Mouse (Mus musculus): ENCODE measurements around the gene Hoxb1. TPM values are rescaled to one million over a fixed set of nuclear protein-coding genes. Genes with fewer than 3 reads are reported as not detected.

Hoxb1 gene
- not detected for total RNA-seq (2021)

DNA sequence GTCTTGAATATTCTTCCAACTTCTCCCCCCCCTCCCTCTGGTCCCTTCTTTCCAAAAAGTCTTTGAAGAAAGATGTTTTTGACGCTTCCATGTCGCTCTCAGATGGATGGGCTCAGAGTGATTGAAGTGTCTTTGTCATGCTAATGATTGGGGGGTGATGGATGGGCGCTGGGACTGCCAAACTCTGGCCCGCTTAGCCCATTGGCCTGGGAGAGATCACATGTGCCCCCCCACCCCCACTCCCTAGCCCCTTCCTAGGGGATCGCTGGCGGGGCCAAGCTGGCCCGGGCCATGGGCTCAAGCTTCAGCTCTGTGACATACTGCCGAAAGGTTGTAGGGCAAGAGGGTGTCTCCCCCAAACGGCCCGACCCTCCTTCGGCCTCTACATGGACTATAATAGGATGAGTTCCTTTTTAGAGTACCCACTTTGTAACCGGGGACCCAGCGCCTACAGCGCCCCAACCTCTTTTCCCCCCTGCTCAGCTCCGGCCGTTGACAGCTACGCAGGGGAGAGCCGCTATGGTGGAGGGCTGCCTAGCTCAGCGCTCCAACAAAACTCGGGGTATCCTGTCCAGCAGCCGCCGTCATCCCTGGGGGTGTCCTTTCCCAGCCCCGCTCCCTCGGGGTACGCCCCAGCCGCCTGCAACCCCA, at the start of gene Hoxb1:
Hoxb1 (plus strand) TSS at position 312 of the 651 bp plus-strand sequence.
- DNase-seq (ENCODE audit: extremely low spot score in 1 of 2, low spot score in 1 of 2), result no peak

- DNase-seq (ENCODE audit: extremely low spot score in 1 of 2, low spot score in 1 of 2), result no peak
Measured at GRCm38 (mm10) chr11:96316696-96317607, 48.6 kb upstream of the Hoxb1 start.

DNA sequence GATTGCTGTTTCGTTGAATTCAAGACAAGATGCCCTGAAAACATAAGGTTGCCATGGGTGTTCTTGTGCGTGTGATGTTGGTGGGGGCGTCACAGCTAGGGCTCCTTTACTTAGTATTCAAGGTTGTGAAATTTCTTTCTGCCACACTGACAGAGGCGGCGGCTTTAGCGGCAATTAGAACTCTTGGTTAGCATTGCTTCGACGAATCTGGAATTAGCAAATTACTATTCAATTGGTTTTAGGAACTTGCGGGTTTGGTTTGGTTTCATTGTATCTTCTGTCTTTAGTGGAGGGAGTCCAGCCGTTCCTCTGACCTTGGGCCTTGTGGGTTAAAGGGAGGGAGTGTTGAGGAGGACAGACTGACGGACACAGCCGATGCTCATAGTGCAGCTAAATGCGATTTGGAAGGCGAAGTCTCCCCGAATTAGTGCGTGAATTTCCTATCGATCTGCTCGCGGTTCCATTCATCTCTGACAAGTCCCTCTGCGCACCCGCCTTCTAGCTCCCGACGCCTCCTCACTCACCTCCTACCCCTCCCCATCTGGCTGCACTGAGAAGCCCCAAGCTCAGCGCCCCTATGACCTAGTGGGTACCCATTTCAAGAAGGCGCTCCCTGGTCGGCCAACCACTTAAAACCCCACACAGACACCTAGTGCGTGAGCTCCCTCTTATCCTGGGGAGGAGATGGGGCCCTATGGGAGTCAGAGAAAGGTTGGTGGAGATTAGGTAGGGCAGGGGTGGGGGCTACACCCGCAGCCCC, 47.8 kb upstream of the Hoxb1 start, which contains the start of gene Hoxb4:
Hoxb4 (plus strand) TSS at position 660 of the 760 bp plus-strand sequence.
- DNase-seq (ENCODE audit: extremely low spot score in 1 of 2, low spot score in 1 of 2), result no peak

- DNase-seq (ENCODE audit: extremely low spot score in 1 of 2, low spot score in 1 of 2), result no peak
Measured at GRCm38 (mm10) chr11:96318368-96319070, 47.0 kb upstream of the Hoxb1 start.

DNA sequence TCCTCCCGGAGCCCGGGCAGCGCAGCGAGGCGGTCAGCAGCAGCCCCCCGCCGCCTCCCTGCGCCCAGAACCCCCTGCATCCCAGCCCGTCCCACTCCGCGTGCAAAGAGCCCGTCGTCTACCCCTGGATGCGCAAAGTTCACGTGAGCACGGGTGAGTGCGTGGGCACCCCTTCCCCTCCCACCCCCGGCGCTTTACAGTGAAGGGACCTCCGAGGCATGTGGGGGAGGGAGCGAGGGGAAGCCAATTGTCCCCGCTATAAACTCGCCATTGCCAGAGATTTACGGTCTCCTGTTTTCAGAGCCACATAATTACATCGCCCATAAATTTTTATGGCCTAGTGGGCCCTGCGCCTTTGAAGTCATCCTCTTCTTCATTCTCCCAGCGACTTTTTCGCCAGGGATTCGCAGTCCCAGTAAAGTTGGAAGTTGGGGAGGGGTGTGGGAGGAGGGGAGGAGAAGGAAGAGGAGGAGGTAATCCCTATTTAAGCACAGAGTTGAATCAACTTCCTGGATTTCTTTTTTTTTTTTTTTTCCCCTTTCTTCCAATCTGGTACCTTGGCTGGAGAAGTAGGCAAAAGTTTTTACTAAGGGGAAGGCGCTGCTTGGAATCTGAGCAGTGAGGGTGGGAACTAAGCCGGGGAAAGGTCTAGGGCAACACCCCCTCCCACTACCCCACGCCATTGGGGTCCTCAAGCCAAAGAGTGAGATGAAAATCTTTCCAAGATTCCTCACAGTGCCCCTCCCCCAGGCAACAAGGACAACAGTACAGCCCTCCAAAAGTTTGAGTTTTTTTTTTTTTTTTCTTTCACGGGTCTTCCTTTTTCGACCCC, 46.3 kb upstream of the Hoxb1 start:
- DNase-seq (ENCODE audit: extremely low spot score in 1 of 2, low spot score in 1 of 2), result no peak

DNA sequence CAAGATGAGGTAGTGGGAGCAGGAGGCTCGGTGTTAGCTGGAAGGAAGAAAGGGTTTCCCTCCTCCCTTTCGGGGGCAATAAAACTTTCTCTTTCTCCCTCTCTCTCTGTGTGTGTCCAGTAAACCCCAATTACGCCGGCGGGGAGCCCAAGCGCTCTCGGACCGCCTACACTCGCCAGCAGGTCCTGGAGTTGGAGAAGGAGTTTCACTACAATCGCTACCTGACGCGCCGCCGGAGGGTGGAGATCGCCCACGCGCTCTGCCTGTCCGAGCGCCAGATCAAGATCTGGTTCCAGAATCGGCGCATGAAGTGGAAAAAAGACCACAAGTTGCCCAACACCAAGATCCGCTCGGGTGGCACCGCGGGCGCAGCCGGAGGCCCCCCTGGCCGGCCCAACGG, 45.6 kb upstream of the Hoxb1 start:
- DNase-seq (ENCODE audit: extremely low spot score in 1 of 2, low spot score in 1 of 2), result no peak

GRCm38 (mm10) chr11:96320688-96321087, 44.9 kb upstream of the Hoxb1 start:
- no peak for DNase-seq (ENCODE audit: extremely low spot score in 1 of 2, low spot score in 1 of 2)

DNA sequence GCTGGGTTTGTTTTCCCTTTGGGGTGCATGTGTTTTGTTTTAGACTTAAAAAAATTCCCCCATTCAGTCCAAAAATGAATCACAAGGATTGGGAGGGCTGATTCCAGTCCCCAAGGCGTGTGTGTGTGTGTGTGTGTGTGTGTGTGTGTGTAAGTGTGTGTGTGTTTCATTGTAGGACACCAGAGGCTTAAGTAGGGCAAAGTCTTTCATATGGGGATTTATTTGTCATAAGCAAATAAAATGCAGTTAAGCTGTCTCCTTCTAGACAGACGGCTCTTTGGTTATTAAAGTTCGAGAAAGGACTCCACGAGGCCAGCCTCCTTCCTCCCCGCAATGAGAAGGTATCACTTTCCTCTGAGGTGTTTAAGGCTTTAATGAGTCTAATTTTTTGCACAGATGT, 43.7 kb upstream of the Hoxb1 start:
- no peak for DNase-seq (ENCODE audit: extremely low spot score in 1 of 2, low spot score in 1 of 2)

- no peak for DNase-seq (ENCODE audit: extremely low spot score in 1 of 2, low spot score in 1 of 2)
Measured at GRCm38 (mm10) chr11:96322738-96323137, 42.8 kb upstream of the Hoxb1 start.

GRCm38 (mm10) chr11:96323154-96323553, 42.4 kb upstream of the Hoxb1 start, which contains the start of gene Hoxb3:
TSS of gene Hoxb3 (plus strand) at chr11:96323326.
- no peak for DNase-seq (ENCODE audit: extremely low spot score in 1 of 2, low spot score in 1 of 2)

GRCm38 (mm10) chr11:96324125-96324524, 41.4 kb upstream of the Hoxb1 start:
- DNase-seq (ENCODE audit: extremely low spot score in 1 of 2, low spot score in 1 of 2), result no peak

- no peak for DNase-seq (ENCODE audit: extremely low spot score in 1 of 2, low spot score in 1 of 2)
Measured at GRCm38 (mm10) chr11:96324965-96325364, 40.6 kb upstream of the Hoxb1 start.

DNA sequence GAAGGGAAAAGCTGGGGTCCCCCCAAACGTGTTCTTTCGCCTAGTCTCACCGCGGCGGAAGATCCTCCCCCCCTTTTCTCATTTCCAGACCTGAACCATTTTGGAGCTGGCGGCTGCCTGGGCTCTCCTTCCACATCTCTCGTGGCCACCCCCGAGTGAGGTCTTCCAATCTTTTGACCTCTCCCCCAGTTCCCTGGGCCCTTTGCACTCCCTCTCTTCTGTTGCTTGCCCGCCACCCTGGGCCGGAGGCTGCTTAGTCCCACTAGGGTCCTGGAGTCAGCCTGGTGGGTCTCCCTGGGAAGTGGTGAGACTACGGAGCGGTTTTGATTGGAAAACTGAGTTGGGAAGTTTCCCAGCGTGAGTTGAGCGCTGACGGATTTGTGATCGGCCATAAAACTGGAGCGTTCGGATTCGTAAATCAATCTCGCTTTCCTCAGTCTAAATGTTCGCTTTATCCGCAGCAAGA, 39.8 kb upstream of the Hoxb1 start:
- DNase-seq (ENCODE audit: extremely low spot score in 1 of 2, low spot score in 1 of 2), result no peak

- DNase-seq (ENCODE audit: extremely low spot score in 1 of 2, low spot score in 1 of 2), result no peak
Measured at GRCm38 (mm10) chr11:96326705-96327104, 38.8 kb upstream of the Hoxb1 start.

- no peak for DNase-seq (ENCODE audit: extremely low spot score in 1 of 2, low spot score in 1 of 2)
Measured at GRCm38 (mm10) chr11:96327122-96327521, 38.4 kb upstream of the Hoxb1 start.

- DNase-seq (ENCODE audit: extremely low spot score in 1 of 2, low spot score in 1 of 2), result no peak
Measured at GRCm38 (mm10) chr11:96327750-96328149, 37.8 kb upstream of the Hoxb1 start.

- DNase-seq (ENCODE audit: extremely low spot score in 1 of 2, low spot score in 1 of 2), result no peak
Measured at GRCm38 (mm10) chr11:96328605-96329004, 36.9 kb upstream of the Hoxb1 start.

GRCm38 (mm10) chr11:96332105-96332504, 33.4 kb upstream of the Hoxb1 start:
- DNase-seq (ENCODE audit: extremely low spot score in 1 of 2, low spot score in 1 of 2), result no peak

DNA sequence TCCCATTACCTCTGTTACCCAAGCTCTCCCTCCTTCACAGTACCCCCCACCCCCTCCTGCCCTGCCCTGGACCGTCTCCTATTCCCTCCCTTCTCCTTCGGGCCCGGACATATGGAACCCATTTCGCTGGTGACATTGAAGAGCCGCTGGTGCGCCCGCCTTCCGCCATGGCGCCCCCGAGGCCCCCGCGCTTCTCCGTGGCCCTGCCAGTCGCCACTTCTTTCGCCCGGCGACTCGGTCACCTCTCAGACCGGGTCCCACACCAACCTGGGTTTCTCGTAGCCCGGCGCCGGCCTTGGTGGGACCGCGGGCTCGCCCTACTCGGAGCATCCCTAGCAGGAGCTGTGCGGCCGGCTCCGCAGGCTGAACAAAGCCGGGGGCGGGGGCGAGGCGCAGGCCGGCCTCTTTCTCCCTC, 32.9 kb upstream of the Hoxb1 start:
- DNase-seq (ENCODE audit: extremely low spot score in 1 of 2, low spot score in 1 of 2), result no peak

All from layer of hippocampus, postnatal 25 days (tissue).